Mouse (Mus musculus) megakaryocyte progenitor cell, adult 5-6 weeks (primary cell): Measurements from ENCODE around the gene Slfn1. TPM values are rescaled to one million over a fixed set of nuclear protein-coding genes. Genes with fewer than 3 reads are reported as not detected.

Experiments
- total RNA-seq, 2 experiments: library from RNA; stranded (forward) in 1 of 2; stranded (reverse) in 1 of 2; fragments of 157-497, 149-512 nt in 1 of 2; fragments of 200-1000 nt in 1 of 2; gene quantifications; 2 replicates each; pipeline versions ENCODE4 v1.2.3 to v1.2.4; 2015 to 2017

Gene Slfn1
- total RNA-seq, 2 experiments from 2014 or later = 2.7 to 5.4 TPM

Other genes with a start within 250 kb of the Slfn1 start
- 26.3 and 27.5 TPM in 2 replicates for gene Rffl, start 245.6 kb upstream of the Slfn1 start, total RNA-seq (2015)
- gene Rffl, start 245.6 kb upstream of the Slfn1 start, total RNA-seq (2017) = 18.3 and 18.9 TPM in 2 replicates
- gene Rad51d, start 226.2 kb upstream of the Slfn1 start, total RNA-seq (2015) = 14.7 and 15.6 TPM in 2 replicates
- 9.8 and 10.6 TPM in 2 replicates for gene Rad51d, start 226.2 kb upstream of the Slfn1 start, total RNA-seq (2017)
- gene Fndc8, start 224.7 kb upstream of the Slfn1 start, total RNA-seq (2015) = not detected in 2 replicates
- not detected in 2 replicates for gene Fndc8, start 224.7 kb upstream of the Slfn1 start, total RNA-seq (2017)
- gene Nle1, start 208.4 kb upstream of the Slfn1 start, total RNA-seq (2015) = 21.1 and 27.4 TPM in 2 replicates
- gene Nle1, start 208.4 kb upstream of the Slfn1 start, total RNA-seq (2017) = 20.3 and 27.2 TPM in 2 replicates
- 0.05 and 0.07 TPM in 2 replicates for gene Unc45b, start 206.3 kb upstream of the Slfn1 start, total RNA-seq (2015)
- gene Unc45b, start 206.3 kb upstream of the Slfn1 start, total RNA-seq (2017) = not detected in 2 replicates
- 1.4 and 1.5 TPM in 2 replicates for gene Slfn5, start 165.5 kb upstream of the Slfn1 start, total RNA-seq (2015)
- gene Slfn5, start 165.5 kb upstream of the Slfn1 start, total RNA-seq (2017) = 1.7 and 2.8 TPM in 2 replicates
- gene Slfn9, start 125.0 kb upstream of the Slfn1 start, total RNA-seq (2015) = 33.4 and 33.6 TPM in 2 replicates
- gene Slfn9, start 125.0 kb upstream of the Slfn1 start, total RNA-seq (2017) = 33.1 and 41.3 TPM in 2 replicates
- 8.6 and 10.9 TPM in 2 replicates for gene Slfn8, start 96.0 kb upstream of the Slfn1 start, total RNA-seq (2015)
- gene Slfn8, start 96.0 kb upstream of the Slfn1 start, total RNA-seq (2017) = 7.7 and 13.3 TPM in 2 replicates
- gene Slfn2, start 51.7 kb upstream of the Slfn1 start, total RNA-seq (2015) = 13.3 and 20.8 TPM in 2 replicates
- 38.8 and 50.9 TPM in 2 replicates for gene Slfn2, start 51.7 kb upstream of the Slfn1 start, total RNA-seq (2017)
- 19.0 and 22.5 TPM in 2 replicates for gene Slfn4, start 58.3 kb downstream of the Slfn1 start, total RNA-seq (2015)
- 7.9 and 9.8 TPM in 2 replicates for gene Slfn4, start 58.3 kb downstream of the Slfn1 start, total RNA-seq (2017)
- 21.3 and 22.2 TPM in 2 replicates for gene Slfn3, start 74.5 kb downstream of the Slfn1 start, total RNA-seq (2015)
- 26.4 and 30.4 TPM in 2 replicates for gene Slfn3, start 74.5 kb downstream of the Slfn1 start, total RNA-seq (2017)
- 0.24 TPM in 1 of 2 replicates, not detected in the other for gene Slfn14, start 169.9 kb downstream of the Slfn1 start, total RNA-seq (2015)
- gene Slfn14, start 169.9 kb downstream of the Slfn1 start, total RNA-seq (2017) = not detected in 2 replicates
- gene Ap2b1, start 182.2 kb downstream of the Slfn1 start, total RNA-seq (2015) = 52.4 and 58.5 TPM in 2 replicates
- gene Ap2b1, start 182.2 kb downstream of the Slfn1 start, total RNA-seq (2017) = 51.3 and 67.6 TPM in 2 replicates
- 12.8 and 13.0 TPM in 2 replicates for gene Pex12, start 185.7 kb downstream of the Slfn1 start, total RNA-seq (2015)
- gene Pex12, start 185.7 kb downstream of the Slfn1 start, total RNA-seq (2017) = 4.7 and 8.7 TPM in 2 replicates